Mouse (Mus musculus): ENCODE data around the gene Stac. TPM values are rescaled to one million over a fixed set of nuclear protein-coding genes. Genes with fewer than 3 reads are reported as not detected.

Stac gene
- total RNA-seq (2022): 1 to 10 TPM; 1.3 to 2.0 (median 1.5) TPM

- no peak for DNase-seq (ENCODE audit: low spot score in 2 of 2)
Observed at GRCm38 (mm10) chr9:111689680-111690483, at the start of gene Stac. Gene Stac, minus strand, starts transcription at chr9:111690348.

GRCm38 (mm10) chr9:111739431-111740245 is 49.5 kb upstream of the Stac start:
- no peak for DNase-seq (ENCODE audit: low spot score in 2 of 2)

GRCm38 (mm10) chr9:111739026-111739425 is 48.9 kb upstream of the Stac start:
- DNase-seq (ENCODE audit: low spot score in 2 of 2): no peak

DNA sequence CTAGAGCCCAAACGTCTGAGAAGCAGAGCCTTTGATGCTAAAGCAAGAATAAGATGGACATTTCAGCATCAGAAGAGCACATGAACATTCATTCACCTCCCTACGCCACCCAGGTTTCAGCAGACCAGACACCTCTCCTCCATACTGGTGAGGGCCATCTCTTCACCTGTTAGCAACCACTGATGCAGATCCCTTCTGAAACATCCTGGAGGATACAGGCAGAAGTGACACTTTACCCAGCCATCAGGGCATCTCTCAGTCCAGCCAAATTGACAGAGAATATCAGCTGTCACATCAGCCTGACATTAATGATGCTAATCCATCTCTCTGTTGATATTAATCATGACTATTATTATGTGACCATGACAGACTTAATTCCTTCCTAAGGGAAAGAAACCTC is 47.6 kb upstream of the Stac start:
- DNase-seq (ENCODE audit: low spot score in 2 of 2): no peak

DNA sequence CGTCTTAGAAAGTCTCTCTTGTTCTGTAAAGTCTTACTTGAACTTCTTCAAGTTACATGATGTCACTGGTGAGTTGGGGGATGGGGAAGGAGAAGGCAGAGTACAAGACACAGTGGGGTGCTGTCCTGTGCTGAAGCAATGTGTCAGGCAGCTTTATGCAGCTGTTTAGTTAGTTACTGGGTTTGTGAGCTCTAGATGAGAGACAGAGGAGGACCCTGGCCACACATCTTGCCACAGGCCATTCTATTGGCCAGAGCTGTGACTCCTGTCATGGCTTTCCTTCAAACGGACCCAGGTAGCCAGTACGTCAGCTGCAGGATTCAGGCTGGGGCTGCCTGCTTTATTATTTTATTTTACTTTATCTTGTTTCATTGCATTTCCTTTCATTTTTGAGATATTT is 45.8 kb upstream of the Stac start:
- DNase-seq (ENCODE audit: low spot score in 2 of 2): no peak

DNA sequence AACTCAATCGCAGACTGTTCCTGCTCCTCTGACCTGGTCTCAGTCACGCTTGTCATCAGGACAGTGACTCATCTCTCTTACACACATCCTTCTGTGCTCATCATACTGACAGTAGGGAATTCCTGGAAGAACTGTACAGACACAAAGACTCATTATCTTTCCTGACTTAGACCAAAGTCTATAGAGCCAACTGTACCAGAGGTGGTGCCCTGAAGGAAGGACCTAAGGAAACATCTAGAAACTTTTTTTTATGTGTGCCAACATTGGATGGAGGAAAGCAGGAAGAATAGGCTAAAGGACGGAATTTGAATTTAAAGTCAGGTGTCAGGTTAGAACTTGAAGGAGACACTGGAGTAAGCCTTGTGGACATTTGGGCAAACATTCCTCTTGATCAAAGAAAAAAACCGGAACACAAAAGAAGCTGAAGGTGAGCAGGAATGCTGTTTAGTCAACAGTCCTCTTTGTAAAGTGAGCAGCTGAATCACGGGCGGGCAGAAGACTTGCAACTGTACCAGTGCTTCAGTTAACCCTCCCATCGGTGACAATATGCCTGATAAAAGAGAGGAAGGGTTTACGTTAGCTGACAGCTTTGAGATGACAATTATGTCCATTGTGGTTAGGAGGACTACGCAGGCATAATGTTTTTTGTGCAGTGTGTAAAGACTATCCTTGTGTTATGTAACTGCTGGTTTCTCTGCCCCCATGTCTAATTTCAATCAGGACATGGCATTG is 42.0 kb upstream of the Stac start:
- no peak for DNase-seq (ENCODE audit: low spot score in 2 of 2)

- no peak for DNase-seq (ENCODE audit: low spot score in 2 of 2)
Observed at GRCm38 (mm10) chr9:111724981-111725593, 34.9 kb upstream of the Stac start.

- DNase-seq (ENCODE audit: low spot score in 2 of 2): no peak
Observed at GRCm38 (mm10) chr9:111714457-111714856, 24.3 kb upstream of the Stac start.

- no peak for DNase-seq (ENCODE audit: low spot score in 2 of 2)
Observed at GRCm38 (mm10) chr9:111700101-111700500, 10.0 kb upstream of the Stac start.

- DNase-seq (ENCODE audit: low spot score in 2 of 2): no peak
Observed at GRCm38 (mm10) chr9:111690484-111690855, 322 bp upstream of the Stac start.

GRCm38 (mm10) chr9:111689146-111689545 is 1.0 kb downstream of the Stac start:
- DNase-seq (ENCODE audit: low spot score in 2 of 2): peak; percentile 24 to 58

- DNase-seq (ENCODE audit: low spot score in 2 of 2): no peak
Observed at GRCm38 (mm10) chr9:111684170-111684569, 6.0 kb downstream of the Stac start.

DNA sequence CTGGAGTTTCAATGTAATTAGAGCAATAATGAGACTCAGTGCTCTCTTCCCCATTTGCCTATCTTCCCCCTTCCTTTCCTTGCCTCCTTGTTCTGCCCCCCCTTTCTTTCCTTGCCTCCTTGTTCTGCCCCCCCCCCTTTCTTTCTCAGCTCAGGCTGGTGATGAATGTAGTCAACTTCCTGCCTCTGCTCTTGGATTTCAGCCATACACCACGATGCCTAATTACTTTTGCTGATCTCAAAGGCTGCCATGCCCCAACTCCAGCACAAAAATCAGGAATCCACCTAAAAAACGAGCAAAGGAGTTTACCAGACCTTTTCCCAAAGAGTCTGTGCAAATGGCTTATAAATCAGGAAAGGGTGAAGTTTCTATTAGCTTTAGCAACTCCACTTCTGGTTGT is 10.6 kb downstream of the Stac start:
- DNase-seq (ENCODE audit: low spot score in 2 of 2): no peak

GRCm38 (mm10) chr9:111669816-111670215 is 20.3 kb downstream of the Stac start:
- DNase-seq (ENCODE audit: low spot score in 2 of 2): no peak

DNA sequence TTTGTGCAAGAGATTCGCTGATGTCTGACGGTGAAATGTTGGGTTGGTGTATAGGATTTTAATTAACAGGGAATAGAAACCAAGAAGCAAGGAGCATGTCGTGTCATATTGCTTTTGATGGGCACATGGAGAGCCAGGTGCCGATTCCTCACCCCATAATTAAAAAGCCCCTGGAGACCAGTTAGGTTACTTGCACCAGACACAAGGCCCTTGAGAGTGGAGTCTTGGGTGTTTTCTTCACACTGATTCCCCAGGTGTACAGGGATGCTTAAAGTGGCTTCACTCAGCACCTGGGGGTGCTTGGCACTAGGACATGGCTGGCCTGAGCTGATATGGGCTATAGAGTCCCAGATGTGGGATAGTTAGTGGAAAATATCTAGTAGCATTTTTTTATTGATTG is 35.1 kb downstream of the Stac start:
- DNase-seq (ENCODE audit: low spot score in 2 of 2): no peak

DNA sequence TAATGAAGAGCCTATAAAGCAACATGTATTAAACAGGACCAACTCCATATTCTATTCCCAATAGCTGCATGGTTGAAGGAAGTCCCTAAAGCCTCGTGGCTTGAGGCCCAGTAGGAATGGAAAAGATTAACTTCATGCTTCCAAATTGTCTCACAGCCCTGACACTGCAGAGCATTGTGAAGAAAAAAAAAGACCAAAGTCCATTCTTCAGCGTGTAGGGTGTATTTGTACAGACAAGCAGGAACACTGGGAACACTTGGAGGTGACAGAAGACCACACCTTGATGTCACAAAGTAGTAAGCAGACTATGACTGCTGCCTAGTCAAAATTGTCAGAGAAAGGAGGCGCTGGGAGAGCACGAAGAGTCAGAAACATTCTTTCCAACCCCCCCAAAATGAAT is 45.9 kb downstream of the Stac start:
- no peak for DNase-seq (ENCODE audit: low spot score in 2 of 2)

- DNase-seq (ENCODE audit: low spot score in 2 of 2): no peak
Observed at GRCm38 (mm10) chr9:111643369-111643768, 46.8 kb downstream of the Stac start.

DNA sequence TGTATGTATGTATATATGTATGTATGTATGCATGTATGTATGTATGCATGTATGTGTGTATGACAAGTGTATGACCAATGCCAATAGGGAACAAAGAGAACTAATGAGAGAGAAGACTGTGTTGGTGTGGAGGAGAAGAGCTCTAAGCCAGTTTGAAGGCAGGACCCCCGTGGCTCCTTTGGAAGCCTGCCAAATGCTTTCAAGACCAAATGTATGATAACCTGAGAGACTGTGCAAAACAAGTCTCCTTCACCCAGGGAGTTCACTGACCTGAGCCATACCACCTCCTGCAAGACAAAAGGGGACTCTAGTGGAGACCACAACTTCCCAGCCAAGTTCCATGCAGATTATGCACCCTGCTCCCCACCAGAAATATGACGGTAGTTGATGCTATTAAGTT is 52.5 kb downstream of the Stac start:
- no peak for DNase-seq (ENCODE audit: low spot score in 2 of 2)

DNA sequence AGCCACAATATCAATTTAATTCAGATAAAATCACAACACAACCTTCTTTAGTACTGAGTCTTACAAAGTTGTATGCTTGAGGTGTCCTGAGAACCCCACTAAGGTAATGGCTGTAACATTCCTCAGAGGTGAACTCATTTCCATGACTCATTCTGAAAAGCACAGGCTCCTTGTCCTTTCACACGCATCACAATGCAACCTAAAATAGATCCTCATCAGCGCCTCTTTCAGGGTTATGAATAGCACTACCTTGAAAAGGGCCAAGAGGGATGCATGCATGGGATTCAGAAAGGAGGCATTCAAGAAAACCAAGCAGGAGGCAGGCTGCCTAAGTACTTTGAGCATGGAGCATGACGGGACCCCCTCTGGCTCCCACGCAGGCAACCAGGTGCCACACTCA is 57.3 kb downstream of the Stac start:
- no peak for DNase-seq (ENCODE audit: low spot score in 2 of 2)

DNA sequence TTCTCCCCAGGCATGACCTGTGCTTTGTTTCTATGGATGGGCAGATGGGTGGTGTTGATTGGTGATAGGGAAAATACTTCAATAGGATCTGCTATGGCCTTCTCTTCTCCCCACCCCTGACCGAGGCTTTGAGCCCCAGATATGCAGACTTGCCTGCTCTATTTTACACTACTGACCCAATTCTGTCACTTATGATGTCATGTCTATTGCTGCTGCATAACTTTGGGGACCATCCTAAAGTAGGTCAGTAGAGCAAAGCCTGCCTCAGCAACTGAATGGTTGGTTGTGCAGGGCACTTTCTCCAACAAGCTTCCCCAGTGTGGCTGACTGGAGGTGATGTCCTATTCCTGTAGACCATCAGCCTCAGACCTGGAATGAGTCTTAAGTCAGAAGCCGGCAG is 69.0 kb downstream of the Stac start:
- DNase-seq (ENCODE audit: low spot score in 2 of 2): no peak

DNA sequence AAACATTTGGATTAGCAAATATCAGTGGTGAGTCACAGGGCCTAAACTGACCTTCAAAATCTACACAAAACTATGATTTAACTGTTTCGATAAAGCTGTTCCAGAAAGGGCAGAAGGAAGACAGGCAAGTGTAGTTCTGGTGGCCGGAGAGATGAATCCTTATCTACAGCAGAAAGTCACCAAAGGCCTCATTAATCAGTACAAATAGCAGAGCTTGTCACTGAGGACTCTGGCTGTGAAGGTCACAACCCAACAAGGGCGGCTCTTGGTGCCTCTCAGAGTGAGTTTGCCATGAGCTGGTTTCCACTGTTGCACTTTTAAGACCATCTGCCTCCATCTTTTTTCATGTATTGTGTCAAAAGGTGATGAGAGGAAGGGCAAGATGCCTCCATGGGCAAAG is 78.8 kb downstream of the Stac start:
- no peak for DNase-seq (ENCODE audit: low spot score in 2 of 2)

GRCm38 (mm10) chr9:111608762-111609161 is 81.4 kb downstream of the Stac start:
- DNase-seq (ENCODE audit: low spot score in 2 of 2): no peak
